Mouse (Mus musculus) lung, postnatal 0 days (tissue): ENCODE measurements around the gene Wnt4.

ENCODE experiments used
- CTCF ChIP-seq: IDR thresholded peaks from 2 replicates; pipeline ENCODE4 v1.5.1; 2016; ENCODE audit warnings: antibody characterized with exemption, mild to moderate bottlenecking
- EP300 ChIP-seq: IDR thresholded peaks from 2 replicates; pipeline ENCODE4 v1.6.1; 2016; ENCODE audit warnings: antibody characterized with exemption, mild to moderate bottlenecking, control low read depth

GRCm38 (mm10) chr4:137290250-137290649 is 13.0 kb downstream of the Wnt4 start:
- TF ChIP-seq CTCF = no peak
- no peak for TF ChIP-seq EP300
